Mouse (Mus musculus) embryonic facial prominence, embryonic 10.5 days (tissue): ENCODE data around the gene Gm12184. TPM values are rescaled to one million over a fixed set of nuclear protein-coding genes. Genes with fewer than 3 reads are reported as not detected.

Experiments
- DNase-seq: peaks from one replicate; pipeline ENCODE4 v3.0.0-alpha.2; 2017; ENCODE audit warnings: low spot score
- H3K27ac ChIP-seq: fragments of 300-500 bp; sonication (generic); replicated peaks from 2 replicates; pipeline ENCODE4 v1.5.1; 2016; ENCODE audit warnings: mild to moderate bottlenecking
- H3K27me3 ChIP-seq: fragments of 300-500 bp; sonication (generic); replicated peaks from 2 replicates; pipeline ENCODE4 v1.6.1; 2016; ENCODE audit warnings: low read depth, mild to moderate bottlenecking; ENCODE audit not compliant: poor library complexity, severe bottlenecking
- H3K36me3 ChIP-seq: fragments of 300-500 bp; sonication (generic); replicated peaks from 2 replicates; pipeline ENCODE4 v1.6.1; 2016; ENCODE audit warnings: mild to moderate bottlenecking, moderate library complexity
- H3K4me1 ChIP-seq: fragments of 300-500 bp; sonication (generic); 2 replicates; pipeline ENCODE4 v1.6.1; 2016
- H3K4me3 ChIP-seq: fragments of 300-500 bp; sonication (generic); 2 replicates; pipeline ENCODE4 v1.5.1; 2016; ENCODE audit warnings: mild to moderate bottlenecking, moderate library complexity
- H3K9me3 ChIP-seq: fragments of 300-500 bp; sonication (generic); 2 replicates; pipeline ENCODE4 v1.6.1; 2016; ENCODE audit warnings: mild to moderate bottlenecking
- WGBS: fragments of 180-500 bp; shearing (Covaris S2); methylation state at CpG from one replicate; pipeline ENCODE4 v1.1.7; 2016; 5-methylcytosine and 5-hydroxymethylcytosine counted together
- polyA plus RNA-seq: library from polyadenylated mRNA; unstranded; fragments of >200 nt; fragmentation: Nextera tagmentation; extraction: Ambion mirVana; gene quantifications from 2 replicates; pipeline ENCODE4 v1.2.1, GENCODE M21; 2016

Gene Gm12184
- polyA plus RNA-seq, 1 experiment from 2014 or later, result 3.0 TPM

DNA sequence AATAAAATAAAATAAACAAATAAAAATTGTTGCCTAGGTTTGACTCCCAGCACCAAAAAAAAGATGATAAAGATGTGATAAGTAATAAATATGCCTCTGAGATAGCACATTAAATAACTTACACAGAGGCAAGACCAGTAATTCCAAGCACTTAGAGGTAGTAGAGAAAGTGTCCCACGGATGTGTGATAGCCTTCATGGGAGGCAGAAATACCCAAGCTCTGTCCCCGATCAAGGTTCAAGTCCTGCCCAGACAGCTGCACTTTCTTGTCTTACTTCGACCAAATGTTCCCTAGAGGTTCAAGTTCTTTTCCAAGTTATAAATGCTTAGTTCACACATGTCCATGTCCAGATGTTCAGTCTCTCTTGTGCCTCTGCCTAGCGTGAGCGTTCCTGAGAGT lies 37.2 kb downstream of the Gm12184 start:
- Histone ChIP-seq H3K36me3 (no peaks in the 10 kb centered on the region), H3K27ac (no peak overlapping the region), H3K9me3 (0 out of 2 replicates have a peak, but pooled peaks cover 4% of the 10 kb centered on the region), H3K27me3 (no peaks in the 10 kb centered on the region), H3K4me3 (no peak overlapping the region), H3K4me1 (peaks cover 9% of the 10 kb centered on the region; the same call in 1 of the 2 replicates)
- WGBS, result 86% methylated on average over 5 of the region's 5 CpGs
- DNase-seq, result no peak

DNA sequence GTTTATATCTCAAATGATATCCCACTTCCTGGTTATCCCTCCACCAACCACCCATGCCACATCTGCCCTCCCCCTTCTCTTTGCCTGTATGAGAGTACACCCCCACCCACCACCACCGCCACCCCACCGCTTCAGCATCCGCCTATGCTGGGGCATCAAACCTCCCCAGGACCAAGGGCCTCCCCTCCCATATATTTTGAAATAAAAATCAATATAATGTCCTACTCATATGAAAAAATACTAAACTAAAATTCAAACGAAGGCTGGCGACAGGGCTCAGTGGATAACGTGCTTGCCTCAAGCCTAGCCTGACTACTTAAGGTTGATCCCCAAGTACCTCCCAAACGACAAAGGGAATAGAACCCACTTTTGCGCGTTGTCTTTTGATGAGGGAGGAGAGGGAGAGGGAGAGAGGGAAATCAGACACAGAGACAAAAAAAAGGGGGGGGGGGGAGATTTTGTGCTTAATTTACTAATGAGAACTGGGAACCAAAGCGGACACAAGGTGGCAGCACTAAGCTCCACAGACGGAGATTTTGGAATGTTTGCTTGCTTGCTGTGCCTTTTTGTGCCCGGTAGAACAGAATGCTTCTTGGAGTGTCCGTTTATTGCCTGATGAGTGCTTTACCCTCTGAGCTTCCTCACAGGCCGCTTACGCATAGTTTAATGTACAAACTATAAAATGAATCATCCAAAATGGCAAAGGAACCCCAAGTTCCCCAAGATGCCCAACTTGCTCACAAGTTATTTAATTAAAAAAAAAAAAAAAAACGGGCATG lies 38.0 kb downstream of the Gm12184 start:
- 9% methylated on average over 16 of the region's 16 CpGs for WGBS
- peak overlapping the region; percentile 49 for H3K27ac ChIP-seq

DNA sequence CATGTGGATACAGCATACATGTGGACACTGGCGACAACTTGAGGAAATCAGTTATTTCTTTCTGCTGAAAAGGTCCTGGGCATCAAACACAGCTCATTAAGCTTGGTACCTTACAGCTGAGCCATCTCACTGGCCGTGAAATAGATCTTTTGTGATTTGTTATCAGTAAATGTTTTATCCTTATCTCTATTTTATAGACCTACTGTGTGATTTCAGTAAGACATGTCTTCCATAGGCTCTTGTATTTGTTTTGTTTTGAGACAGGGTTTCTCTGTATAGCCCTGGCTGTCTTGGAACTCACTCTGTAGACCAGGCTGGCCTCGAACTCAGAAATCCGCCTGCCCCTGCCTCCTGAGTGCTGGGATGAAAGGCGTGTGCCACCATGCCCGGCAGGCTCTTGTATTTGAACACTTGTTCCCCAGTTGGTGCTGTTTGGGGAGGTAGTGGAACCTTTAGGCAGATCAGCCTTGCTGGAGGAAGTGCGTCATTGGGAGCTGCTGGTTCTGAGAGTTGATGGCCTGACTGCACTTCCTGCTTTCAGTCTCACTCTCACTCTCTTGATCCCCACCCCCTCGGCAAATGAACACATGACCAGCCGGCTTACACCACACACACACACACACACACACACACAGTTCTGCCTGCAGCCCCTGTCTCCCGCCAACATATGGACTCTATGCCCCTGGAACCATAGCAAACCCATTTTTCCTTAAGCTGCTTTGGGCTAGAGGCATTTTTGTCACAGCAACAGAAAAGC lies 38.8 kb downstream of the Gm12184 start:
- H3K4me3 ChIP-seq, result peak overlapping the region; percentile 54
- H3K27ac ChIP-seq, result no peak overlapping the region
- H3K4me1 ChIP-seq, result peaks cover 9% of the 10 kb centered on the region; the same call in 1 of the 2 replicates
- WGBS, result 47% methylated on average over 10 of the region's 10 CpGs
- H3K27me3 ChIP-seq, result no peaks in the 10 kb centered on the region
- DNase-seq, result peak; percentile 54
- H3K9me3 ChIP-seq, result 0 out of 2 replicates have a peak, but pooled peaks cover 4% of the 10 kb centered on the region
- no peaks in the 10 kb centered on the region for H3K36me3 ChIP-seq

More for the DNA sequence above, 38.0 kb downstream of the Gm12184 start:
- Histone ChIP-seq H3K4me3 (peak overlapping the region; percentile 54), H3K9me3 (0 out of 2 replicates have a peak, but pooled peaks cover 4% of the 10 kb centered on the region), H3K4me1 (peaks cover 9% of the 10 kb centered on the region; the same call in 1 of the 2 replicates), H3K36me3 (no peaks in the 10 kb centered on the region), H3K27me3 (no peaks in the 10 kb centered on the region)
- peak; percentile 75 for DNase-seq

DNA sequence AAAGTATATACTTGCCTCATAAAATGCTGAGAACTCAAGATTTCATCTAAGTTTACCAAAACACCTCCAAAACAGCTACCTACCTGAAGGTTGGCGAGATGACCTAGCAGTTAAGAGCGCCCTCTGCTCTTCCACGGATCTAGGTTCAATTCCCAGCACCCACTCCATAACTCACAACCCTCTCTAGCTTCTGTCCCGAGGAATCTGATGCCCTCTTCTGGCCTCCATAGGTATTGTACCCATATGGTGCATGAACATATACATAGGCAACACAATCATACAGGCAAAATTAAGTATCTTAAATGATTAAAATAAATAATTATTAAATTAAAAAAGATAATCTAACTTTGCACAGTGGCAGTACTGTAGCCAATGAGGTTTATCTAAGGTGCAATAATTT lies 44.2 kb downstream of the Gm12184 start:
- Histone ChIP-seq H3K4me3 (no peak overlapping the region), H3K27ac (no peak overlapping the region), H3K36me3 (no peaks in the 10 kb centered on the region), H3K4me1 (no peaks in the 10 kb centered on the region), H3K27me3 (no peaks in the 10 kb centered on the region), H3K9me3 (0 out of 2 replicates have a peak, but pooled peaks cover 4% of the 10 kb centered on the region)
- DNase-seq, result no peak
- 89% methylated on average over 4 of the region's 4 CpGs for WGBS

DNA sequence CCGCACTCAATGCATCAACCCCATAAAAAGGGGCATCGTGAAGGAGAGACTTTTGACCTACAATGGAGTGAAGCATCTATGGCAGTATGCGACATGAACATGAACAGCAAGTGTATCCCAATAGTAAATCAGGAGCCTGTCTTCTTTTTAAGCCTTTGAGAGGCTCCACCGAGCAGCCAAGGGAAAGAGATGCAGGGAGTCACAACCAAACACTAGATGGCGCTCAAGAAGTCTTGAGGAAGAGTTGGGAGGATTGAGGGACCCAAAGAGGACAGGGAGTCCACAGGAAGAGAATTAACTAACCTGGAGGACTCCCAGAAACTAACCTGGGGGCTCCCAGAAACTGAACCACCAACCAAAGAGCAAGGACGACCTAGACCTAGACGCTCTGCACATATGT lies 47.0 kb downstream of the Gm12184 start:
- no peaks in the 10 kb centered on the region for H3K27me3 ChIP-seq
- H3K4me1 ChIP-seq, result no peaks in the 10 kb centered on the region
- no peaks in the 10 kb centered on the region for H3K36me3 ChIP-seq
- H3K4me3 ChIP-seq, result no peak overlapping the region
- WGBS, result 30% methylated on average over 7 of the region's 7 CpGs
- no peaks in the 10 kb centered on the region for H3K9me3 ChIP-seq
- DNase-seq, result no peak
- H3K27ac ChIP-seq, result no peak overlapping the region

DNA sequence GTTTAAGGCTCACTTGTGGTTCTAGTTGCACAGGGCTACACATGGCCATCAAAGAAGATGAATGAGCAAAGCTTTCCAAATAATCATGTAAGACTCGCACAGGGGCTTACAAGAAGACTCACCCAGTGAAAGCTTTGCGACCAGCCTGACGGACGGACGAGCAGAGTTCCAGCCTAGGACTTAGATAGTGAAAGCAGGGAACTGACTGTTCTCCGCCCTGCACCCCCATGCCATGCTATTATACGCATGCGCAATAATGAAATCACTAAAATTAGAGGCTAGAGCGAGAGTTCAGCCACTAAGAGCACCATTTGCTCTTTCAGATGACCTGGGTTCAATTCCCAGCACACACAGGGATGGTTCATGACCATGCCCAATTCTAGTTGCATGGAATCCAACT lies 49.2 kb downstream of the Gm12184 start:
- WGBS, result 92% methylated on average over 9 of the region's 9 CpGs
- Histone ChIP-seq H3K27me3 (no peaks in the 10 kb centered on the region), H3K4me1 (no peaks in the 10 kb centered on the region), H3K9me3 (no peaks in the 10 kb centered on the region), H3K36me3 (no peaks in the 10 kb centered on the region), H3K4me3 (no peak overlapping the region), H3K27ac (no peak overlapping the region)
- no peak for DNase-seq

DNA sequence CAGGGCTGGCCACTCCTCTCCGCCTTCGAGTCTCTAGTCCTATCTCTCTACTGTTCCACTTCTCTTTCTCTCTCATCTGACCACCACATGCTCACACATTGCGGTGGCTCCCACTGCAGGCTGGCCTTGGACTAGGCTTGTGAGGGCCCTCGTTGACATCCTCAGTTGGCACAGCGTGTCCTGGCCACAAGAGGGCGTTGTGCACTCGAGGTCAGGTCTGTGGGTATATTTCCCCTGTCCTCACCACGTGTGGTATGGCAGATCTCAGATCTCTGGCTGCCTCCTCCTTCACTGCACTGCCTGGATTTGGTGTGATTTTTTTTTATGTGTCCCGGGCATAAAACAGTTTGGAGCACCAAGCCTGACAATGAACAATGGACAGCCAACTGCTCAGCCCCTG lies 49.8 kb downstream of the Gm12184 start:
- Histone ChIP-seq H3K27me3 (no peaks in the 10 kb centered on the region), H3K4me3 (no peak overlapping the region), H3K36me3 (no peaks in the 10 kb centered on the region), H3K4me1 (no peaks in the 10 kb centered on the region), H3K9me3 (no peaks in the 10 kb centered on the region), H3K27ac (no peak overlapping the region)
- no peak for DNase-seq
- WGBS, result 42% methylated on average over 9 of the region's 9 CpGs

DNA sequence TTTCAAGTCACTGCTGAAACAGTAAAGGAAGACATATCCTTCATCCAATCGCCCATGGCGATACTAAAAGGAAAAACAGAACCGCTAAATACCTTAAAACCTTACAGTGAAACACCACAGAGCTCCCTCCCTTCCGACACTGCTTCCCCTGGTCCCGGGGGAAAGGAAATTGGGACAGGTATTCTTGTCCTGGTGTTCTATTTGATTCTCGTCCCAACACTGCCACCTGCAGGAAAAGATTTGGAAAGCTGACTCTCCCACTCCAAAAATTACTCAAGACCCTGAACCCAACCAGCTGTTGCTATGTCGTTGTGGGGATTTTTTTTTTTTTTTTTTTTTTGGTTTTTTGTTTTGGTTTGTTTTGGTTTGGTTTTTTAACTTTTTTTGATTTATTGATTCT lies 51.0 kb downstream of the Gm12184 start:
- Histone ChIP-seq H3K4me3 (no peak overlapping the region), H3K27ac (no peak overlapping the region), H3K4me1 (no peaks in the 10 kb centered on the region), H3K9me3 (no peaks in the 10 kb centered on the region), H3K27me3 (no peaks in the 10 kb centered on the region), H3K36me3 (no peaks in the 10 kb centered on the region)
- peak; percentile 68 for DNase-seq
- 5% methylated on average over 7 of the region's 7 CpGs for WGBS

Other genes starting within 250 kb of the Gm12184 start
- gene Rack1, start 26.3 kb downstream of the Gm12184 start, polyA plus RNA-seq, result 838 and 844 TPM in 2 replicates
- 4.2 and 4.6 TPM in 2 replicates for gene Trim41, start 9.3 kb downstream of the Gm12184 start, polyA plus RNA-seq
- 0.14 and 0.16 TPM in 2 replicates for gene Trim7, start 515 bp downstream of the Gm12184 start, polyA plus RNA-seq
- 1.1 TPM in 2 replicates for gene Irgm1, start 45.0 kb upstream of the Gm12184 start, polyA plus RNA-seq
- 0.14 TPM in 1 of 2 replicates, not detected in the other for gene Gm5431, start 75.6 kb upstream of the Gm12184 start, polyA plus RNA-seq
- 1.7 and 1.8 TPM in 2 replicates for gene Psme2b, start 119.5 kb upstream of the Gm12184 start, polyA plus RNA-seq
- not detected in 2 replicates for gene Olfr56, start 152.2 kb upstream of the Gm12184 start, polyA plus RNA-seq
- 0.26 and 0.30 TPM in 2 replicates for gene 9930111J21Rik1, start 152.7 kb upstream of the Gm12184 start, polyA plus RNA-seq
- gene Gm12185, start 165.6 kb upstream of the Gm12184 start, polyA plus RNA-seq, result not detected in 2 replicates
- gene Tgtp1, start 167.5 kb upstream of the Gm12184 start, polyA plus RNA-seq, result not detected in 2 replicates
- 0.16 and 0.20 TPM in 2 replicates for gene 9930111J21Rik2, start 224.6 kb upstream of the Gm12184 start, polyA plus RNA-seq
- gene Tgtp2, start 237.6 kb upstream of the Gm12184 start, polyA plus RNA-seq, result not detected in 2 replicates
- gene Ifi47, start 249.9 kb upstream of the Gm12184 start, polyA plus RNA-seq, result 0.18 and 0.19 TPM in 2 replicates